Mouse (Mus musculus): ENCODE results near the gene Zfp961.
"Not testable (repeated sequence)": the region's sequence is repeated elsewhere in the genome, so short reads cannot be mapped to it uniquely, and the experiment has no call there.

DNA sequence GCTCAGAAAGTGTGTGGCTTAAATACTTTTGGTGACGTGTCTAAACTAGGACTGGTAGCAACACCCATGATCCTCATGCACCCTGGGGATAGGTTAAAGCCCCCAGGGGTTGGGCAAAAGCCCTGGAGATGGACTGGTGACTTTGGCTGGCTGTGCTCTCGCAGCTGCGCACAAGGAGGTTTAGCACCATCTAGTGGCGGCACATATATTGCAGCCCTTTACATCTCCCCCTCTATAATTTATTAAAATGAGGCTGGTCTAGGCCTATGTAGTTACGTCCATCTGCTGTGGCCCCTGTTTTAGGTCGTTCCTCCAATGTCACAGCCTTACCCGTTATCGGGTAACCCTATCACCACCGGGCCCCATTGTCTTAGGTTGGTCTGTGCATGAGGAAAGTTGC is 74.0 kb downstream of the Zfp961 start:
- TF ChIP-seq CTCF (IDR thresholded peaks at IDR 0.05; ENCODE audit: borderline replicate concordance, insufficient read depth, low read depth, low read length); POLR2A (IDR thresholded peaks at IDR 0.05; ENCODE audit: borderline replicate concordance, insufficient read depth, low read length): not testable (repeated sequence)

Measured in cerebellum, adult 2 months (tissue).